Mouse (Mus musculus): ENCODE data around the gene Ltb4r2.

Gene Ltb4r2

GRCm38 (mm10) chr14:55761163-55761562, at the start of gene Ltb4r2:
Gene Ltb4r2, plus strand, starts transcription at chr14:55761428.
- no peak for DNase-seq (ENCODE audit: low read depth, low spot score)

GRCm38 (mm10) chr14:55711786-55712185, 49.4 kb upstream of the Ltb4r2 start:
- DNase-seq (ENCODE audit: low read depth, low spot score), result peak; percentile 75

DNA sequence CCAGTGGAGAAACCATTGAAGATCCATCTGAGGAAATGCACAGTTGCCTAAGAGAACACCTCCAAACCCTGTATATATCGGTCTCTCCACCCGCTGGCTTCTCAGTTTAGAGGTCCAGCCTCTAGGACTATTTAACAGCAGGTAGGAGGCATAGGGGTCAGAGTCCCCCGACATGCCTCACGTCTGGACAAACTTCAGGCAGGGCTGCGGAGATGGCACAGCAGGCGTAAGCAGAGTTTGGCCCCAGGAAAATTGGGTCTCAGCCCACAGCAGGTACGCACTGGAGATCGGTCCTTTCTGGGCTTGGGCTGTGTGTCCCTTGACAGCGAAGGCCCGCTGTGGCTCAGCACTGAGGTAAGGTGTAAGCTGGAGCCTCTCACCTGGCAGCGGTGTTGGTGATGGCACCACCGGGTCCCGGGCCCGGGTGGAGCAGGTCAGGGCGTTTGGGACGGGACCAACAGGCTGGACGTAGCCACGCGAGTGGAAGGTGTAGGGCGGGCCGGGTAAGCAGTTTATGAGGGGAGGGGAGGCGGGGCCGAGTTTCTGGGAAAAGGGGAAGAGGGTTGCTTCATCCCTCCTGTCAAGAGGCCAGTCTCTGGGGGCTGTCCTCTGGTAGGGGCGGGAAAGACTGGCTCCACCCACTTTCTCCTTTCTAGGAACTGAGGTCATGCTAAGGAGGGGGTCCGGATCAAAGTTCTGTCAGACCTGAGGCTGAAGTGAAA, 48.1 kb upstream of the Ltb4r2 start:
- peak; percentile 66 for DNase-seq (ENCODE audit: low read depth, low spot score)

- DNase-seq (ENCODE audit: low read depth, low spot score), result no peak
Measured at GRCm38 (mm10) chr14:55713729-55714122, 47.5 kb upstream of the Ltb4r2 start, which contains the start of gene Tgm1. Gene Tgm1, minus strand, starts transcription at chr14:55713926.

- no peak for DNase-seq (ENCODE audit: low read depth, low spot score)
Measured at GRCm38 (mm10) chr14:55714893-55715292, 46.3 kb upstream of the Ltb4r2 start.

DNA sequence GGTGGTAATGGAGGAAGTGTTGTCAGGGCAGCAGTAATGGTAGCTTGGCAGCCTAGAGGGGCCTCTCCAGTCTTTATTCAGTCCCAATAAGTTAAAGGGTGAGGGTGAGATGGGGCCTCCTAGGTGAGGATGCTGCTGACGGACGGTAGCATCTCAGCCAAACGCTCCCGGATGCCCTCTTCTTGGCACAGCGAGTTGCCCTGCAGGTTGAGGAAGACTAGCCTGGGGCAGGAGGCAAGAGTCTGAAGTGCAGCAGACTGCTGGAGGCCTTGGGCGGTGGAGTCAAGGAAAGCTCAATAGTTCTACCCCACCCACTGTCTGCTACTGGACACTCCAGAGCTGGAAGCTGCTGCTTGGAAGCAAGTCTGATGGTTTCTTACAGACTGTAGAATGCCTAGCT, 45.0 kb upstream of the Ltb4r2 start:
- DNase-seq (ENCODE audit: low read depth, low spot score), result no peak

DNA sequence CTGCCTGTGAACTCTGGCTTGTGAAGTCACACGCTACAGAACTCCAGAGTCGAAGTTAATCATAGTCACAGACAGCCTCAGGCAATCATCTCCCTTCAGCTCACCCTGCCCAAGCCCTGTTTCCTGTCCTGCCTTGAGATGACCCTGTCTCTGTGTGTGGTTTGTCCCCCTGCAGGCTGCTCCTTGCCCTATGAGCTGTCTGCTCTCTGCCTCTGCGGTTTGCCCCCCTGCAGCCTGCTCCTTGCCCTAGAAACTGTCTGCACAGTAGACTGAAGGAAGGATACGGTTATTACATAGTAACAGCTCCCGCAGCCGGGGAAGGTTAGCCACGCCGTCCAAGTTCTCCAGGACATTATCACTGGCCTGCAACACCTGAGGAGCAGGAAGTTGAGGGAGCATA, 44.3 kb upstream of the Ltb4r2 start:
- no peak for DNase-seq (ENCODE audit: low read depth, low spot score)

DNA sequence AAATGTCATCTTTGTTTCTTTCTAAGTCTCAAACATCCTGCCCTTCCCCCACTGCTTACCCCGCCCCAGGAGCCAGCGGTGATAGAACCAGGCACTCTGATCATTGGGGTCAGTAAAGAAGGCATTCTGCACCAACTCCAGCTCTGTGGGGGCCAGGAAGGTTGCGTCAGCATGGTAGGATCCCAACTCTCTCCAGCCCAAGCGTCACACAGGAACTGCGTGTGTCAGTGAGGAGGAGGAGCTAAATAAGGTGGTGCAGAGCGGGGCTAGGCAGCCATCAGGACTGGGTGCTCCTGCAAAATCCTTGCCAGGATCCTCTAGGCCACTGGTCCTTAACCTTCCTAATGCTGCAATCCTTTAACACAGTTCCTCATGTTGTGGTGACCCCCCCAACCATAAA, 41.5 kb upstream of the Ltb4r2 start:
- no peak for DNase-seq (ENCODE audit: low read depth, low spot score)

DNA sequence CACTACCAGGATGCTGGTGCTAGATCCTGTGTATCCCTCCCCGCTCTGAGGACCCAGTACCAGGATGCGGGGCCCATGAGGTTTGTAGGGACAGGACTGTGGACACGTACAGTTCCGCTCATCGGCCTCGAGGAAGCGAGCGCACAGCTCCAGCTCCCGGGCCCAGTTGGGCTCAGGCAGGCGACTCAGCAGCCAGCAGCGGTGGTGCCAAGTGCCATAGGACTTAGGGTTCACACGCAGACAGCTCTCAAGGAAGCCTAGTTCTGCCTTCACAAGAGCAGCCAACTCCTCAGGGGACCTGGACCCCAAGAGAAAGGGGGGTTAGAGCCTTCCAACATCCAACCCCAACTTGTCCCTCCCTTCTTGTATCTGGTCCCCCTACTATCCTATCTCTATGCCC, 40.6 kb upstream of the Ltb4r2 start:
- no peak for DNase-seq (ENCODE audit: low read depth, low spot score)

DNA sequence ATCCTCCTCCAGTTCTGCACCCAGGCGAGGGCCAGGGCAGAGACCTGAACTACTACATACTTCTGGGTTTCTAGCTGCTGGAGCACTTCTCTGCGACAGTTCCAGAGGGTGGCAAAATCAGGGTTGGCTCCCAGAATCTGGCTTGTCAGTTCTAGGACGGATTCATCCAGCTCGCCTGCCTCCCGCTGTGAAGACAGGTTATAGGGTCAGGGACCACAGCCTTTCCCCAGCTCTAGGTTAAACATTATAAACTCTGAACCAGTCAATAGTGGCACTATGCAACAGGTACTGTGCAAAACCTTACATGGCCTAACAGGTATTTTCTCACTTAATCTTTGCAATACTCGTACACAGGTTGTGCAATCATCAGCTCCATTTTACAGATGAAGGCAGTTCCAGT, 40.2 kb upstream of the Ltb4r2 start:
- no peak for DNase-seq (ENCODE audit: low read depth, low spot score)

GRCm38 (mm10) chr14:55721700-55722437, 39.4 kb upstream of the Ltb4r2 start, which contains the start of gene Rabggta:
Gene Rabggta, minus strand, starts transcription at chr14:55722263.
- peak; percentile 98 for DNase-seq (ENCODE audit: low read depth, low spot score)

GRCm38 (mm10) chr14:55722438-55722945, 38.7 kb upstream of the Ltb4r2 start:
- no peak for DNase-seq (ENCODE audit: low read depth, low spot score)

- DNase-seq (ENCODE audit: low read depth, low spot score), result no peak
Measured at GRCm38 (mm10) chr14:55723433-55723832, 37.8 kb upstream of the Ltb4r2 start.

DNA sequence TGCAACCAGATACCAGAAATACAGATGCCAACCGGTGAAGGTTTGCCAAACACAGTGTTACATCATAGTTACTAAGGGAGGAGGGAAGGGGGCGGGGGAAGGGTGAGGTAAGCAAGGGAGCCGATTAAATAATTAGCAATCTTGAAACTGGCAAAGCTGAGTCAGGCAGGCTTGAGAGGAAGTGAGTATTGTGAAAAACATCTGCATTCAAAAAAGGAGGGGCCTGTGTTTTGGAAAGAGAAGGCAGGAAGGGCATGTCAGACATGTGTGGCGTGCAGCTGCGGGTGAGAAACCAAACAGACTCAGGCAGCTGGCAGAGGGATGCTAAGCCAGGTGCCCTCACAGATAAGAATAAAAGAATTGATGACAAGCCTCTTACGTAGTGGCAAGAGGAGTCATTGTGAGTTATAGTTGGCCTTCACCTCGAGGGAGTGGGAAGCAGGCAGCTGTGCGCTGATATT, 36.8 kb upstream of the Ltb4r2 start:
- no peak for DNase-seq (ENCODE audit: low read depth, low spot score)

DNA sequence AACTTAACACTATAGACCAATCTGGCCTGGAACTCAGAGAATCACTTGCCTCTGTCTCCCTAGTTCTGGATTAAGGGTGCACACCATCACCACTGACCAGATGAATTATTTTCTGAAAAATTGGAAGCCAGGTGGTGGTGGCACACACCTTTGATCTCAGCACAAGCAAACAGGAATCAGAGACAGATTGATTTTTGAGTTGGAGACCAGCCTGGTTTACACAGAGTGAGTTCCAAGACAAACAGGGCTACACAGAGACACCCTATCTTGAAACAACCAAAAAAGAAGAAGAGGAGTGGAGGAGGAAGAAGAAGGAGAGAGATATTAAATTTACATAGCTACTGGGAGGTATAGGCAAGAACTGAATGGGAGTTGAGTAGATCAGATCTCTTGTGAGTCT, 35.0 kb upstream of the Ltb4r2 start:
- no peak for DNase-seq (ENCODE audit: low read depth, low spot score)

DNA sequence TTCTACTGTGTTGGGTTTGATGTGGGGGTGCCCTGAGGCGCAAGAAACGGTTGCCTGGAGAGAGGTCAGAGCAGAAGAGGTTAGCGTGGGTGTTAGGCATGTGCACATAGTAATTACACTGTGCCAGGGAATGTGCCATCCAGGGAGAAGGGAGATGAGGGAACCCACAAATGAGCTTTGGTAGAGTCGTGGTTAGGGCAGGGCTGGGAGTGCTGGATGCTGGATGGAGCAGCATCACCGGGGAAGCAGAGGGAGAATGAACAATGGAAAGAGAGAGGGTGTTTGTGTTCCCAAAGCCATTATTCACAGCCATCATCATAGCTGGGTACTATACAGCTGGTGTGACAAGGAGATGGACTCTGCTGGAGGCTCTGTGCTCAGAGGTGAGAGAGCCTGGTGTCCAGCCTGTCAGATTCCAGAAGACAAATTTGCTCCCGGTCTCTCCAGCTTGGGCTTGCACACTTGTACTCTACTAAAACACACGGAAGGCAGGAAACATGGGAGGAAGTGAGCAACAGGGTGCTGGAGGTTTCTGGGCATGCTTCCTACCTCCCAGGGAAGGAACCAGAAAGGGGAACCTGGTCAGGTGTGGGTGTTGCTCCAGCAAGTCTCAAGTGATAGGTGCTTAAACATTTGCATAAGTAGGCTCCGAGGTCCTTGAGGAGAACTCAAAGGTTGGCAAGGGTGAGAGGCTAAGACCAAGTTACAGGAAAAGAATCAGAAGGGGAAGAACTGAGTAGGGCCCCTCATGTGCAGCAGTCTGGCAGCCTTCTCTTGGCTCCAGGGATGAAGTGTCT, 33.1 kb upstream of the Ltb4r2 start:
- DNase-seq (ENCODE audit: low read depth, low spot score), result no peak

DNA sequence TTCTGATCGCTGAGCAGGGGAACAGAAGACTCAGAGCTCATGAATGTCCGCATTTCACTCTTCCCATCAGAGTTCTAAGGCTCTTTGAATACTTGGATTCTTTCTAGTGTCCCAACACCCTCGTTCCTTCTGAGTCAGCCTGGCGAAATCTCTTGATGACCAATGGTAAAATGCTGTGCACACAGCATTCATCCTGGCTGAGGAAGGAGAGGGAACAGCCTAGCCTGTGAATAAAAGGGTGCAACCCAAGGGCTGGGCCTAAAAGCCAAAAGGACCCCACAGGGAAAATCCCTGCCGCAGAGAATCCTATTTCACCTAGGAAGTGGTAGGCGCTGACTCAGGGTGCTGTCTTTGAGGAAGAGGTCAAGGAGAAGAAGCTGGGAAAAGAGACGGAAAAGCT, 31.1 kb upstream of the Ltb4r2 start:
- DNase-seq (ENCODE audit: low read depth, low spot score), result no peak

DNA sequence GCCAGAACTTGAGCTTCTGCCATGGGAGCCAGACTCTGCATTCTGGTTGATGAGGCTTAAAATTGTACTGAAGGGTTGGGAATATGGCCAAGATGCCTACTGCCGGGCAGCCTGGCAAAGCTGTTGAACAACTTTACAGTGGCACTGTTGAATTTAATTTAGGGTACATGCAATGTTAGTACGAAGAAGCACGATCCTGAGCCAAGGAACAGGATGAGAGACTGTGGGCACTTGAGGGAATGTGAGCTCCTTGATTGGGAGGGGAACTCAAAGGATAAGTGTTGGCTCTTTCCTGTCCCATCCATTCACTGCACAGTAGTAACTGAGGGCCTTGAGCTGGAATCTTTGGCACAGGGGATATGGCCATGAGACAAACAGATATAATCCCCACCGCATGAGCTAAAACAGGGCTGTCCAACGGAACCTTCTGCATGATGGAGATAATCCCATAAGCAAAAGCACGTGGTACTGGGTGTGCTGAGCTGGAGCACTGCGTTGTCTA, 30.6 kb upstream of the Ltb4r2 start:
- DNase-seq (ENCODE audit: low read depth, low spot score), result no peak

DNA sequence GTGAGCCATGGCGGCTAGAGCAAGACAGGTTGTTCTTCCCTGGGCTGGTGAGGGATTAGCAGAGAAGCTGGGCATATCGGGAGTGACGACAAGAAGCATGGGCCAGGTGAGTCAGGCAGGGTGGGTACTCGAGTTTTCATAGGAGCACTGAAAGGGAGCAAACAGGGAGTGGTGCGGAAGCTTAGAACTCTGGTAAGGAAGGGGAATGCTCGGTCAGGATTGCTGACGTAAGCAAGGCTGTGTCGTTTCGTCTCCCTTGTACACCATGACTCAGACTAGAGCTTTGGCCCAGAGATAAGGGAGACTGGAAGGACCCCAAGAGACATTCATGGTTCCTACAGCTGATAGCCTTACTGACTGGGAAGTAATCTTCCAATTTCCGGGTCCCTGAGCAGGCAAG, 27.3 kb upstream of the Ltb4r2 start:
- DNase-seq (ENCODE audit: low read depth, low spot score), result no peak

GRCm38 (mm10) chr14:55734869-55735268, 26.4 kb upstream of the Ltb4r2 start:
- no peak for DNase-seq (ENCODE audit: low read depth, low spot score)

- DNase-seq (ENCODE audit: low read depth, low spot score), result no peak
Measured at GRCm38 (mm10) chr14:55735334-55735733, 25.9 kb upstream of the Ltb4r2 start.

DNA sequence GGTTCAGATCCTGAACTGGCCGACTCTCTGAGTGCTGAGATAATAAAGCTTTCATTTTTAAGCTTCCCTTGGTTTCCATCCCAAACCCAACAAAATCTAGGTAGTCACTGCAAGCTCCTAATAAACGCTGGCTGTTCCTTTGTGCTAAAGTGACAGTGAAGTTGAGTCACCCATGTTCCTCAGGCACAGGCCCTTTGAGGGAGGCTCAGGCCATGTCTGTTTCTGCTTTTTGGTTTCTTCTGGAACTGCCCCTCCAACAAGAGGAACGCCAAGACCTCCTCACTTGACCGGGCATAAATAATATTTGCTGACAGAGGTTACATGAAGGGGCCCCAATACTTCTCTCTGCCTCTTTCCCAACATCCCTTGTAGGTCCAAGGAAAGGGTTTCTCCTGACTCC, 25.5 kb upstream of the Ltb4r2 start:
- DNase-seq (ENCODE audit: low read depth, low spot score), result no peak
